Mouse (Mus musculus) skeletal muscle tissue, adult 2 months (tissue): ENCODE results near the gene Trmt112.
"Not testable (repeated sequence)": the region's sequence is repeated elsewhere in the genome, so short reads cannot be mapped to it uniquely, and the experiment has no call there.

Experiments used
- DNase-seq: peaks from one replicate; pipeline ENCODE4 v3.0.0-alpha.2; 2012; ENCODE audit warnings: low read depth, low spot score

The Trmt112 gene

GRCm38 (mm10) chr19:6909507-6910289, at the start of gene Trmt112, which contains the start of gene Prdx5:
Gene Trmt112, plus strand, starts transcription at chr19:6909698.
Gene Prdx5, minus strand, starts transcription at chr19:6910106.
- DNase-seq, result peak; percentile 94

- DNase-seq, result no peak
These were observed 49.5 kb upstream of the Trmt112 start for GRCm38 (mm10) chr19:6859971-6860370.

GRCm38 (mm10) chr19:6860706-6861105, 48.8 kb upstream of the Trmt112 start:
- no peak for DNase-seq

GRCm38 (mm10) chr19:6861451-6861850, 48.0 kb upstream of the Trmt112 start:
- DNase-seq, result no peak

GRCm38 (mm10) chr19:6869355-6869754, 40.1 kb upstream of the Trmt112 start:
- peak; percentile 58 for DNase-seq

GRCm38 (mm10) chr19:6871574-6872271, 37.8 kb upstream of the Trmt112 start:
- DNase-seq, result no peak

- no peak for DNase-seq
These were observed 36.8 kb upstream of the Trmt112 start for GRCm38 (mm10) chr19:6872701-6873100.

- DNase-seq, result no peak
These were observed 35.2 kb upstream of the Trmt112 start for GRCm38 (mm10) chr19:6874257-6874656.

- DNase-seq, result no peak
These were observed 33.7 kb upstream of the Trmt112 start for GRCm38 (mm10) chr19:6875834-6876233.

- DNase-seq, result no peak
These were observed 32.7 kb upstream of the Trmt112 start for GRCm38 (mm10) chr19:6876799-6877198.

- no peak for DNase-seq
These were observed 31.5 kb upstream of the Trmt112 start for GRCm38 (mm10) chr19:6877965-6878364.

GRCm38 (mm10) chr19:6892512-6892911, 17.0 kb upstream of the Trmt112 start:
- DNase-seq, result no peak

GRCm38 (mm10) chr19:6893731-6894451, 15.6 kb upstream of the Trmt112 start:
- no peak for DNase-seq

GRCm38 (mm10) chr19:6895608-6896305, 13.7 kb upstream of the Trmt112 start:
- DNase-seq, result not testable (repeated sequence)

GRCm38 (mm10) chr19:6899641-6900040, 9.9 kb upstream of the Trmt112 start:
- DNase-seq, result no peak

- no peak for DNase-seq
These were observed 6.5 kb upstream of the Trmt112 start for GRCm38 (mm10) chr19:6903031-6903430.

GRCm38 (mm10) chr19:6904846-6905245, 4.7 kb upstream of the Trmt112 start:
- no peak for DNase-seq

GRCm38 (mm10) chr19:6905498-6906159, 3.9 kb upstream of the Trmt112 start:
- DNase-seq, result no peak

GRCm38 (mm10) chr19:6906199-6906598, 3.3 kb upstream of the Trmt112 start:
- no peak for DNase-seq

- no peak for DNase-seq
These were observed 2.4 kb upstream of the Trmt112 start for GRCm38 (mm10) chr19:6907094-6907493.
